Mouse (Mus musculus) R1 (cell line): Measurements from ENCODE around the gene Nbas.

Experiments used
- DNase-seq: peaks from one replicate; pipeline ENCODE4 v3.0.0-alpha.2; 2018; ENCODE audit warnings: low read depth, low spot score

Gene Nbas

DNA sequence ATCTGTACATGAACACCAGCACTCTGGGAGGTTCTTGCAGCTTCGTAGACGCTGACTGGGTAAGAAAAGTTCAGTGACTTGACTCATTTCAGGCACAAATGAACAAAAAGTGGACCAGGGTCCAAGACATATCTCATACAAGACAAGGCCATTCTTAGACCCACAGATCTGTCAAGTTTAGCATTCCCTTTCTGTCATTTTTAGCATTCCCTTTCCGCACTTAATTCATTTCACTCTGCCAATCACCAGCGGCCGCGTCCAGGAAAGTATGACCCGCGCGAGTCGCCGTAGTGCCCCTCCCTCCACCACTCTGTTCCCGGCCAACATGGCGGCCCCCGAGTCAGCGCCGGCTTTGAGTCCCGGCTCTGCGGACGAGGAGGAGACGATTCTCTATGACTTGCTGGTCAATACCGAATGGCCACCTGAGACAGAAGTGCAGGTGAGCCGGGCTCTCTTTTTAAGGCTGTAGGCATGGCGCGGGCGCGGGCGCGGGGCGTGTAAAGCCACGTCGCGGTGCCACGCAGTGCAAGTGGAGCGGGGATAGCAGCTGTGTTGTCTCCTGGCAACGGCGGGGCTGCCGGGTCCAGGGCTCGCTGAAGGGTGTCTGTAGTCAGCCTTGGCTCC is at the start of gene Nbas:
Nbas (plus strand) TSS at position 308 of the 624 bp plus-strand sequence.
- peak; percentile 84 for DNase-seq

DNA sequence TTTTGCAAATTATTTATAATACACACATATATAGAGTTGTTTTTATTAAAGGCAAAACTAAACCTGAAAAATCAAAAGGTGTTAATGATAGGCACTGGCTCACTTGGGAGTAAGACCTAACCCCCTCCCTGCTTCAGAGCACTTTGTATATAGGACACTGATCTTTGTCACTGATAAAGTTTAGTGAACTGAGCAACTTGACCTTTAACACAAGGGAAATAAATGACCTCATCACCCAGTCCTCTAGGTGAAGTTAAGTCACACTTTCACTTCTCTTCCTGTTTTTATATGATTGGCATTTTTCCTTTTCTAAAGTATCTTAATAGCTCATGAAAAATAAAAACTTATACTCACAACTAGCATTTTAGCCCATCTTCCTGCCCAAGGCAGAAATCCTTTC is 26.5 kb upstream of the Nbas start:
- DNase-seq = no peak

DNA sequence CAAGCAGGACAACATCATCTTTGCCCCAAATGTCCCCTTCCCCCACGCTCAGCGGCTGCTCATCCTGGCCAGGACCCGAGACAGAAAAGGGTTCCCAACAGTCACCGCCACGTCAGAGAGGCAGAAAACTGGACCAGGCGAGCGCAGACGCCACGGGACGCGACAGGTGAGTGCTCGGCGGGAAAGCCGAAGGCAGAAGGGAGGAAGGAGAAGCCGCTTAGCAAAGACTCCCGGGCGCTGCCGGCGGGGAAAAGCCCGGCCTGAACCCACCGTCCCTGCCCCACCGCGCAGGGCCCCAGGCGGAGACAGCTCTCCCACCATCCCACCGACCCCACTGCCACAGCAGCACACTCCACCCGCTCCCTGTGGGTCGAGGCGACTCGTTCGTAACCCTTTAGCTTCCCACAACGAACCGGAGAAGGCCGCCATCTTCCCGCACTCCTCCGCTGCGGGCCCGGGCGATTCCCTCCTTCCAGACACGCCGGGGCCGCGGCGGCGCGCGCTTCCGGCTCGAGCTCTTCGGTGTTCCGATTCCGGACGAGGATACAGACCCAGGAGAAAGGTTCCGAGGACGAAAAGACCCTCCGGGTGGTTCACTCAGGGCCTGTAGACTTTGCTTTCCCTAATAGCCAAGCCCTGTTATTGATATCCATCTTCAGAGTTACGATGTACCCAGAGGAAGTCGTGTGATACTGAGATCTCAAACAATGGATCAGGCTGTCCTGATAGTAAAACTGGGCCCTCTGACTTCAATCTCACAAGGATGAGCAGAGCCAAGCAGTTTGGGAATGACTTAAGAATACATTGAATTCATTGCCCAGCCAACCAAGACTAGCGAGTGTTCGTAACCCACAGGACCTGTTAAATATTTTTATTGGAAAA is 20.0 kb upstream of the Nbas start, which contains the start of gene Ddx1:
Ddx1 (minus strand) TSS at position 523 of the 882 bp plus-strand sequence.
- DNase-seq = peak; percentile 82

DNA sequence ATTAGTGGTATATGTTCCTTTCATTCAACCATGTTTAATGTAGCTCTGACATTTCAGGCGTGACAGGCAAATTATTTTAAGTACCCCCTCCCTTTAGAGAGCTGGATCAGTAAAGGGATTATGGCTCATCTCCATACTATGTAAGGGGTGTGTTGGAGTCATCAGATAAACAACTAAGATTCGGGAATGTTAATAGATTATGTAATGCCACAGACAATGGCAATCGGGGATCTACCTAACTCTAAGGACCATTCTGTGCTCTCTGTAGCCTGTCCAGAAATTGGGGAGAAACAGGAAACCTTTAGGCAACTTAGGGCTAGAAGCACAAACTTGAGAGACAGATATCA is 19.4 kb upstream of the Nbas start:
- DNase-seq = no peak

DNA sequence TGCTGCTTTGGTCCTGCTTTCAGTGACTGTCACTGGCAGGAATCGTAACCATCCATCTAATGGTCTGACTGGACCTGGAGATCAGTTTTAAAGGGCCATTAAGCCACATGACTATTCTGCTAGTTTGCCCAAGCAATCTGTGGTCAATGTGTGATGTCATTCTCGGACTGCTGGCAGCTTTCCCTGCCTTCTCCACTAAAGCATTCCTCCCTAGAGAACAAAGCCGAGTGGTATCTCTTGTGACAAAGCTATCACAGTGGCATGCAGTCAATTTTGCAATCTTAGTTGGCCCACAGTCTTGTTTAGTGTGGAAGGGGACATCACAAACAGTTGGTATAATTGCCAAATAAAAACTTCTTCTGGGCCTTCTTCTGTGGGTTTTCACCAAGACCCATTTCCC is 13.9 kb upstream of the Nbas start:
- no peak for DNase-seq

DNA sequence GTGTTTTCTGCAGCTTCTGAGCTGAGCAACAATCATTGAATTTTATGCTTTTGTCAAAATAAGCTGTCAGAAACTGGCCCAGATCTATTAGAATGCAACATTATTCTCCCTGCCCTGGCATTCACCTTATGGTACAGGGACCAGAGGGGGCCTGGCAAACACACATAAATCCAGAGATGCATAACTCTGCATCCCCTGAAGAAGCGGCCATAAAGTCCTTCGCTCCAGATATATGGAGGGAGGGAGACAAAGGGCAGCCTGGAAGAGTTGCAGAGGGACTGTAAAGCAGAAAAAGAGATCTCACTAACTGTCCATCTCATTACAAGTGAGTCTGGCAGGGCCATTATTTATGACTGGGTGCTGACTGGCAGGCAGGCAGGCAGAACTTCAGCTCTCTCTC is 13.2 kb upstream of the Nbas start:
- no peak for DNase-seq

DNA sequence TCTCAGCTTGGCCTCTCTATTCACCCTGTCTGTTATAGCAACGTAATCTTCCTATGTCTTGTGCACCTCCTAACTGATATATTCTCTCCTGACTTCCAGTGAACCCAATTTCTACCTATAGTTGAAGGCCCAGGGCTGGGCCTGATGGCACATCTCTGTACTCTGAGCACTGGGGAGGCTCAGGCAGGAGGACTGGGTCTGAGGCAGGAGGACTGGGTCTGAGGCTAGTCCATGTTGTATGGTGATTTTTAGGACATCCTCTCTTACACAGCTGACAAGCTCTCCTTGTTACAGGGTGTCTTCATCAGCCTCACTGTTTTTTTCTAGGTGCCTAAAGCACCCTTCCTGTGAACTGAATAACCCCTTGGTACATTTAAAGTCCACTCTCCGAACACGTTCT is 521 bp upstream of the Nbas start:
- no peak for DNase-seq

DNA sequence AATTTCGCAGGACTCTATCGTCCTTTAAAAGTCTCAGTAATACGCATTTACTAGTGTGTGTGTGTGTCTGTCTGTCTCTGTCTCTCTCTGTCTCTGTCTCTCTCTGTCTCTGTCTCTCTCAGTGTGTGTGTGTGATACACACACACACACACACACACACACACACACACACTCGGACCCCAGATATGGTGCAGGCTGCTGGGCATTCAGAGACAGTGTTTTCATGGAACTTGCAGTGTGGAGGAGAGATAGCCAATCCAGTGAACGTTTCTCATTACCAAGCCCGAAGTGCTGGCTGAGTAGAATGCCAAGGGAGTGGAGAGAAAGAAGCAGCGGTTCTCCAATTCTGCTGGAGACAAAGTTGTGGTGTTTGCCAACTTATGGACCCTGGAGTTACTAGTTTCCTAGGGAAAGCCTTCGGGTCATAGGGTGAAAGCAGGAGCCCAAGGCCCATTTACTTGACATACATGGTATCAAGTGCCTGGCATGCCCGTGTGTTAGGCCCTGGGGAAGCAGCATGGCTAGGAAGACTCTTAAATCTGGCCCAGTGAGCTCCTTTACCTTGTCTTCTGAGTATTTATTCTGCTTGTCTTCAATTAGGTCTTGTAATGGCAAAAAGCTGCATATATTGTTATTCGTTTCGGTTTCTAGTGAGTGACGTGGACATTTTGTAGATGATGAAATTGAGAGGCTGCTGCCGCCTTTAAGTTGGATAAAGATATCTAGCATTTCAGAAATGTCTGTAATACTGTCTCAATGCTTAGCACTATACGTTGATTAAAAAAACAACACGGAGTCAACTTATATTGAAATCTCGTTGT is 847 bp downstream of the Nbas start:
- DNase-seq = peak; percentile 7

DNA sequence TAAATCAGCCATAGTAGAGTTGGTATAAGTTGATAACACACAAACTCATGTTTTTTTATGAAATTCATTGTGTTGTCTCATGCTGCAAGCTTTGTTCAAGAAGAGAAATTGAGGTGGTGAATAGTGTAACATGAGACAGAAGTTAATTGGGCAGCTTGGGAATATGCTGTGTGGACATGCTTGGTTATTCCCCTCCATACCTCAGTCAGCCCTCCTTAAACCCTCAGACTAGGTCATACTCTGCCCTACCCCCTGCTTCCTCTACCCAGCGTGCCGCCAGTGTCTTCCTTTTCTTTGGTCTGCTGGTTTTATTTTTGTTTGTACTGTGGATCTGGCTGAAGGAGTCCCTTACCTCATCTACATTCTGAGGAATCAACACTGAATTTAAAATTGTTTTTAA is 22.5 kb downstream of the Nbas start:
- DNase-seq = no peak

DNA sequence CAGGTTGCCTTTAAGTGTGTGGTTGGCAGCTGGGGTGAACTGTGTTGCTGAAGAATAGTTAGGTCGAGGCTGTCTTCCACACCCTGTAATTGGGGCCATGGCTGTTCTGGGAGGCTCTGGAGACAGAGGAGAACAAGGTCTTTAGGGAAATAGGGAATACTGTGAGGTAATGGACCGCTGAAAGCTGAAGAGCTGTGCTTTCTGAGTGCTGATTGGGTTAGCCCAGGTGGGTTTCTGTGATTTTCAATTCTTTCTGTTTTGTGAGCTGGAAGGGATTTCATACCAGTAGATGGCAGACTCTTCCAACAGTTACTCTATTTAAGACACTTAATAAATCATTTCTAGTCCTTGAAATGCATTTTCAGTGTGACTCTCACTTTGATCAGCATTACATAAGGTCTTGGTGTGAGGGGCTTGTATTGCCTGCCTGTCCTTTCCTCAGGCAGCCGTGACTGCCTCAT is 24.5 kb downstream of the Nbas start:
- DNase-seq = no peak

DNA sequence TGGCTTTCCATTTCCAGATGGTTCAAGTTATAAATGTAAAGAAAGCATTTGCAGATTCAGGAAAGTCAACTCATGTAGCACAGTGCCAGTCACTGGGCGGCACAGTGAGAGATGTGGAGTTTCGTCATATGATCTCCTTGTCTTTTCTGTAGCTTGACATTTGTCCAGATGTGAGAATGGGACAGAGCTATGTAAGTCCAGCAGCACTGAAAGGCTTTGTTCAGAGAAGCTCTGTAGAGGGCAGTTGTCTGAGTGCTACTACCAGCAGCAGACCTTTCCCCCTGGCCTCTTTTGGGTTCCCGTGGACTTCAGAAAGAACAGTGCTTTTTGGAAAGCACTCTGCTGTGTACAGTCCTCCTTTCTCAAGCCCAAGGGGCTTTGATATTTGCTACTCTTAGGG is 34.1 kb downstream of the Nbas start:
- DNase-seq = no peak

DNA sequence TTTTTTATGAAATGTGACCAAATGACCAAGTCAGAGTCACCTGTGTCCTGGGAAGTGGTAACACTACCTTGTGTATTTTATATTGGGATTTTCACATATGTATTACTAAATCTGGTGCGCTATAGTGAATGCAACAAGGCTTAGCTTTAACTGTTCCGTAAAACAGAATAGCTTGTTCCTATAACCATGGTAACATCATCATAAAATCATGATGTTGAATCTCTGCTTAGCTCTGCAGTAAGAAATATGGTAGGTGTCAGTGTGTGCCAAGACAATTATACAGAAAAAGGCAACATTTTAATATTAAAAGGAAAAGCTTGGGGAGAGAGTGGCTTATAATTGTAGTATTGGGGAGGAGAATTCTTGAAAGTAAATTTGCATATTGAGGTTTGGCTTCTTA is 45.0 kb downstream of the Nbas start:
- no peak for DNase-seq

DNA sequence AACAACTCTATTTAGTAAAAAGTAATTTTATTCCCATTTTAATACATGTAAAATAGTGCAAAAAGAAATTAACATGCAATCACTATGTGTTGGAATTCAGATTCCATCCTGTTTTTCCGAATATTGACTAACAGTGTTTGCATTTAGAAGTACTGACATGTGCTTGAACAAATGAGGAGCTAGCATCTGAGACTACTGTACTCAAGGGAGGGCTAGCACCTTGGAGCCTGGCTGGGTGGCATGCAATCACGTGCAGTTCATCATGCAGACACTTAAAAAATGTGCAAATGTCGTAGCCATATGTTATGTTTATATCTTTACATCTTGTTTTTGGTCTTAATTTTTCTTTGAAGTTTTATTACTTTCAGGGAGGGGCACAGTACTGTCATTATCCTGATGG is 45.5 kb downstream of the Nbas start:
- DNase-seq = no peak

DNA sequence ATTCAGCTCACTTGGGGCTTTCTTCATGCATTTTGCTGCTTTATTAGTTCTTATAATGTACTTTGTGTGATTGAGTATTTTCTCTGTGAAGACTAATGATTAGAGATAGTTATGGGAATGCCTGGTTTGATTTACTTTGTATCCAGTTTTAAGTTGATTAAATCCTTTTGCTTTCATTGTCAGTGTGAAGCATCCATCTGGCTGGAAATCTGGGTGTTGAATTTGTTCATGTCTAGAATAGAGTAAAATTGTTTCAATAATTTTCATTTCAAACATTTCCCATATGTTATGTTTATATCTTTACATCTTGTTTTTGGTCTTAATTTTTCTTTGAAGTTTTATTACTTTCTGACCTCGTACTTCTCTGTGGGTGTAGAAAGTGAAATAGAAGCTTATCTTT is 46.1 kb downstream of the Nbas start:
- DNase-seq = no peak

DNA sequence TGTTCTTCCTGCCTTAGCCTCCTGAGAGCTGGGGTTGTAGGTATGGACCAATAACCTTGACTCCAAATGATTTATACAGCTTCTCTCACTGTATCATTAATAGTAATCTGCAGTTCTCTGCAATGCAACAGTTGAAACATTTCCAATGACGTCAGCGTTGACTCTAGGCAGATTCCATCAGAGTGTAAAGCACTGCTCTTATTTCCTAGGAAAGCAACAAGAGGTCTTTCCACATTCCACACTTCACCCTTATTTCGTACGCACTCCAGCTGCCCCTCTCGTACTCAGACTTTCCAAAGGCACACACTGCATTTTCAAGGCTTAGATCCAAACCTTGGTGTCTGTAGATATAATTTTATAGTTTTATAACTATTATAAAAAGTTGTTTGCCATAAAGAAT is 73.6 kb downstream of the Nbas start:
- DNase-seq = no peak

DNA sequence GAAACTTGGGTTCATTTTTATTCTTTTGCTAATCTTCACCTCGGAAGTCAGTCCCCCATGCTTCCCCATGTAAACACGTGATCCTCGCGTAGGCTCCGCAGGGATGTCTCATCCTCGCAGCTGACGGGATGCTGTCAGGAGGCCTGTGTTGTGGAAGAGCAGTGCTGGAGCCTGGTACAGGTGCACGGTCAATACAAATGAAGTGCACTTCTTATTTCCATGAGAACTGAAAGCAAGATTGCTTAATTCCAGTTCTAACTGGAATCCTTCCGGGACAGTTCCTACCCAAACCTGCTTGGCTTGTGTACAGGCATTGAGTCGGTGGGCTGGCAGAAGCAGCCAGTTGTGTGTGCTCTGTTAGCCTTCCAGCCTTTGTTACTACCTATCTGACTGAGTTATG is 87.3 kb downstream of the Nbas start:
- DNase-seq = peak; percentile 56

DNA sequence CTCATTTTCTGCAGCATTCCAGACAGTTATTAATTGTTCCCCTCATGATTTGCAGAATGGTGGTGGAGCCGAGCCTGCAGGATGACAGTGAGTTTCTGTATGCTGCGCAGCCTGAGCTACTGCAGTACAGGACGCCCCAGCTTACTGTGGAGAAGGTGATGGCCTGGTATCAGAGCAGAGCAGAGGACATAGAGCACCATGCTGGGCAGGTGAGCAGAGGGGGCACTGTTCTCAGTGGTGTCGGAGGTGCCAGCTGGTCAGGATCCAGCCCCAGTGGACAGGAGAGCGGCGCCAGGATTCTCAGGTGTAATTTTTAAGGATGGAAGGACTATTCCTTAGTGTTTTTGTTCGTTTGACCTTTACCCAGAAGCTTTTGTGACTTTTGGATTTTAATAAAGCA is 87.8 kb downstream of the Nbas start:
- no peak for DNase-seq

DNA sequence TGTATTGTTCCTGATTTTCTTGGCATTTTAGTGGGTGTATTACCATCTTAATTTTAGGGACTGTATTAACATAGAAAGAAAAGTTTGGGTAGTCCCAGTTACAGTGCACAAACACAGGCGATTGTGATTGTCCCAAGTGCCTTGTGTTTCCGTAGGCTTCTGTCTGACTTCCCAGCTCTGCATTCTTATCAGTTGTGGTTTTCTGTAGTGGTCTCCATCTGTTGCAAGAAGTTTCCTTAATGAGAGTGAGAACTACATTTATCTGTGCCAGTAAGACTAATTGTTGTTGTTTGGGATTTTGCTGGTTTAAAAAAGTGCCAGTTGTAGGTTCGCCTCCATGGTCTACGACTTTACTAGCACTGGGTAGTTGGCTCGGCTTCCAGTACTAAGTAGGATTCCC is 88.3 kb downstream of the Nbas start:
- DNase-seq = no peak

DNA sequence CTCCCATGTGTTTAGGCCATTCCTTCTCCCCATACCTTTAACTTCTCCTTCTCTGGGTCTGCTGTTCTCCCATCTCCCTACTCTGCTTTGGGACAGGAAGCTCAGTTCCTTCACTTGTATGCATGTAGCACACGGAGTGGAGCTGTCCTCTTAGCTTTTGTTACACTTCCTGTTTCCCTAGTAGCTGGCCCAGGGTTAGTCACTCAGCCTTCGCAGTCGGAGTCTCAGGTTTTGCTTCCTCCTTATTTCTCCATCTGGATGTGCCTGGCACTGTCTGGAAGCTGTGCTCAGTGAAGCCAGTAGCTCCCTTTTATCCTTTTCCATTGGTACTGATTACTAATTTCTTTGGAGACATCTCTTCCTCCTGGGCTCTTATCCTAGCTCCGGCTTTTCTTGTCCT is 89.9 kb downstream of the Nbas start:
- DNase-seq = peak; percentile 13

DNA sequence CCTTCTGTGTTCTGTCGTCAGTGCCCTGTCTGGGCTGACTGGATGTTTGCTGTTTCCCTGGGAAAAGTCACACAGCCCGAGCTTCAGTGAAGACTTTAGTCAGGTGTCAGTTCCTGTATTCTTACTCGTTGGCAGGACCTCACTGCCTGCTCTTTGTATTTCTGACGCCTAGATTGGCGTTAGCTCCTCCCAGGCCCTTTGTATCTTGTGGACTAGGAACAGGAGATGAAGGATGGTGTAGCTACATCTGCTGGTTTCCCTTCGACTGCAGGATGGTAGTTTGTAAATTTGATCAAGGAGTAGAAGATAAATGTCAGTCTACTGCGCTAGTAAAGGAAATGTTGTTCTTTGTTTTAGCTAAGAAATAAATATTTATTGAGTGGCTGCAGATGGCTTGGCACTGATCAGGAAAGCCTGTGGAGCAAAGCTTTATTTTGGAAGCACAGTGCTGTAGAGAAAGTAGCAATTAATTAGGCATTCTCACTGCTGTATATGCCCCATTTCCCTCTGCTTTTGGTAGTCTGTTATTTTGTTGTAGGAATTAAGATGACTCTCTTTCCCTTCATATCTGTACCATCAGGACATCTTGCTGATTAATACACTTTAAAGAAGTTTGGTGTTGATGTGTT is 91.4 kb downstream of the Nbas start:
- DNase-seq = no peak

DNA sequence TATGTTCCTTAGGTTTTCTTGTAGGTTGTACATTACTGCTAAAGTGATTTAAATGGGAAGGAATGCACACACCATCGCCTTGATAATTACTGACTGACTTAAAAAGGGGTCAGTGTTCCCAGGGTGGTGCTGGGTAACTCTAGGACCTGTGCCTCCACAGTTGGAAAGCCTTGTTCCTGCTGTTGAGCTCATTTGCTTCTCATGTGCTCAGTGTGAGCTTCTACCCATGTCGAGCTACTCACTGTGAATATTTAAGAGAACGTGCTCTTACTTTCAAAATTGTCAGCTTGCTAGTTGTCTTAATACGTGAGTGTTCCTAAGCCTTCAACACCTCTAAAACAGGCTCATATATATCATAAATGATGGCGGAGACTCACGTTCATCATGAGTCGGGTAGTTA is 112.6 kb downstream of the Nbas start:
- no peak for DNase-seq

DNA sequence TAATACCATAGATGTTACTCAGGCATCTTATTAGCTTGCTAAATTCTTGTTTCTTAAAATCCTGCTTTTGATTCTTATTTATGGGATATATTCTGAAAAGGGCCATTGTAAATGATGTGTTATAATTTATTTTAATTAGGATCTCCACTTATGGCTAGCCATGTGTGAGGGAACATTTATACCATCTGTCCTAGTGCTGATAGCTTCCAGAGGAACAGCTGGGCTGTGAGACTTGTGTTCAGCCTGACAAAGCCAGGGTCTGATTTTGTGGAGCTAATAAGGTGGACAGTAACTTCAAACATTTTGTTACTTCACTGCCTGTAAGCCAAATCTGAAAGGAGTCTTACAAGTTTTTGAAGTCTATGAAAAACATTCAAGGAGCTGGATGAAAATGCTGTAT is 113.1 kb downstream of the Nbas start:
- DNase-seq = no peak
